Mouse (Mus musculus) B cell, adult 2 months (primary cell): Measurements from ENCODE around the gene Sult6b2.

ENCODE experiments used
- DNase-seq, 2 experiments: peaks; one replicate each; pipeline ENCODE4 v3.0.0; 2022

Gene Sult6b2

GRCm38 (mm10) chr6:142776935-142777334, 27.4 kb downstream of the Sult6b2 start:
- DNase-seq, result no peak

GRCm38 (mm10) chr6:142773566-142773965, 30.7 kb downstream of the Sult6b2 start:
- DNase-seq, result no peak

- no peak for DNase-seq
Measured at GRCm38 (mm10) chr6:142771643-142772042, 32.7 kb downstream of the Sult6b2 start.

- no peak for DNase-seq
Measured at GRCm38 (mm10) chr6:142769896-142770295, 34.4 kb downstream of the Sult6b2 start.

DNA sequence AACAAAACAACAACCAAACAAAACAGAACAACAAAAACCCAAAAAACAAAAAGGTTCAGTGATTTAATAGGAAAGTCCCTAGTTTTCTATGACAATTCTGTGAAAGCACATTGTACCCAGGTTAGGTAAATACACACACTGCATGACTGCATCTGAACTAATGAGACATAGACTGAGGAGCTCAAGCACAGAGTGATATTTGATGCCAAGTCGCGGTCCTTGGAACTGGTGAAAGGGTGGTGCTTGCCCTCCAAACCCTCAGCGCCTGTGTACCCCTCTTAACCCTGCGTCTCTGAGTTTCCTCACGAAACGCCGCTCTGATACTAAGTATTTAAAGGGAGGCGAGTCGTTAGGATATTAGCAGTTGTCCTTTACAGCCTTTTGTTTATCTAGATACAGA, 37.0 kb downstream of the Sult6b2 start:
- DNase-seq, result no peak

GRCm38 (mm10) chr6:142764933-142765332, 39.4 kb downstream of the Sult6b2 start:
- DNase-seq, result no peak

- no peak for DNase-seq
Measured at GRCm38 (mm10) chr6:142759633-142760032, 44.7 kb downstream of the Sult6b2 start.

- no peak for DNase-seq
Measured at GRCm38 (mm10) chr6:142758562-142758961, 45.7 kb downstream of the Sult6b2 start.

DNA sequence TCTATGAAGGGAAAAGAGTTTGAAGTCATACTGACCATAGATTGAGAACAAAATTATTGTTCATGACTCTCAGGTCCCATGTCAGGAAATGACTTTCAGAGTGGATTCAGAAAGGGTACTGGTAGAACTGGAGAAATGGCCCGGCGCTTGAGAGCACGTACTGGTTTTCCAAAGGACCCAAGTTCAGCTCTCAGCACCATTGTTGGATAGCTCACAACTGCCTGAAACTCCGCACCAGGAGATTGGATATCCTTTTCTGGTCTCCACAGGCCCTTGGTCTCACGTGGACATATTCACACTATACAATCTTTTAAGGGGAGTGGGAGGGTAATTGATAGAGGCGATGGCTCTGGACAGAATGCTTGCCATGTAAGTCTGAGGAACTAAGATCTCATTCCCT, 46.3 kb downstream of the Sult6b2 start:
- no peak for DNase-seq

GRCm38 (mm10) chr6:142757334-142757965, 46.9 kb downstream of the Sult6b2 start:
- peak in 1 of 2 experiments; percentile 16 for DNase-seq

DNA sequence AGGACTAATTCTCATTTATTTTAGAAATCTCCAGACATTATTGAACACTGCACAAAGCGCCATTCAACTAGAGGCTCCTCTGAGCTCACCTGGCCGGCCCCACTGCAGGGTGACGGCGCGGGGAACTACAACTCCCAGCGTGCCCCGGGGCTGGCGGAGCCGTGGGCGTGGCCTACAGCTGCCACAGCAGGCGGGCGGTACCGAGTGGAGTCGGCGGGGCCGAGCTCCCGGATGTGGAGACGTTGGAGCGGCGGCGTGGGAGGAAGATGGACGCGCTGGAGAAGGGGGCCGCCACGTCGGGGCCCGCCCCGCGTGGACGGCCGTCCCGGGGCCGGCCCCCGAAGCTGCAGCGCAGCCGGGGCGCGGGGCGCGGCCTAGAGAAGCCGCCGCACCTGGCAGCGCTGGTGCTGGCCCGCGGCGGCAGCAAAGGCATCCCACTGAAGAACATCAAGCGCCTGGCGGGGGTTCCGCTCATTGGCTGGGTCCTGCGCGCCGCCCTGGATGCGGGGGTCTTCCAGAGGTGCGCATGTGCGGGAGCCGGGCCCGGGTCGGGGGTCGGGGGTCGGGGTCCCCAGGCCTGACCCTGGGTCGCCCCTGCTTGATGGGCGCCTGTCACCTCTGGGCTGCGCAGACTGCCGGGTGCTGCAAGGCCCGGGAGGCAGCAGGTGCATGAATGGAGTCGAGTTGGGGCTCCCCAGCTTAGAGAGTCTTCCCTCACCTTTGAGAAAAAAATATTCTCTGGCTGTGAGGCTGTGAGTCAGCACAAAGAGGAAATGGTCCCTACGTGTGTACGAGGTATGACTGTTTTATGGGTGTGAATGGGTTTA, 47.6 kb downstream of the Sult6b2 start, which contains the start of gene Cmas:
Gene Cmas (plus strand): TSS at position 180 of the 827 bp plus-strand sequence.
- peak; percentile 92 to 93 for DNase-seq

DNA sequence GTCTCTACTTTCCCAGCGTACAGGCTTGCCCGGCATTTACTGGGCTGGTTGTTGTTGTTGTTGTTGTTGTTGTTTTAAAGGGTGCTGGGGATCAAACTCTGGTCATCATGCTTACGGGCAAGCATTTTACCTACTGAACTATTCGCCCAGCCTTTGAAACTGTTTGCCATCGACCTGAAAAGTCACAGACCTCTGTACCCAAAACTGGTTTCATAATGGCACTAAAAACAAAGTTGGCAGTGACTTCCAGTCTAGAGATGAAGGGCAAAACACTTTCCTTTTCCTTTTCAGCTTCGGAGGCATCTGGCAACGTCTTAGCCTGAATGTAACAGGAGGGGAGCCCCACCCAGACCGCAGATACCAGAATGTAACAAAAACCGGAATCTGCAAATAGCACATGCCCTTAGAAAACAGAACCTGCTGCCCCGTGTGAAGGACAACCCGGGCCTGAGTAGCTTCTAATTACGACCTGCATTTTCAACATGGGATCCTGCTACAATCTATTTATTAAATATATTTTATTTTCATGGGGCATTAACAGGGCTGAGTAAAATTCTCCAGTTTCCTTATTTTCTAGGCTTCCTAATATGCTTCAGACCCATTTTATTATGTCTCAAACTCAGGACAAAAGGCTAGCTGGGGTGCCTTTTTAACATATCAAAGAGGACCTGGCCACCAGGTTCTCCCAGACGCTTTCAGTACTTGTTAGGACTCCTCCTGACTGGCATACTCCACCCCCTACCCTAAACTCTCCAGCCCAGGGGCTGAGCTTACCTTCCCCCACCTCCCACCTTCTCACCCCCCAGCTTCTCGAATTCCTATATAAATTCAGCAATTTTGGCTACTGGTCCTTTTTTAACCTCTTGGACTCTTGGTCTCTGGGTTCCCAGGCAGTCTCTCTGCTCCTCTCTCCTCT, 51.7 kb downstream of the Sult6b2 start:
- DNase-seq, result peak; percentile 27 to 42

DNA sequence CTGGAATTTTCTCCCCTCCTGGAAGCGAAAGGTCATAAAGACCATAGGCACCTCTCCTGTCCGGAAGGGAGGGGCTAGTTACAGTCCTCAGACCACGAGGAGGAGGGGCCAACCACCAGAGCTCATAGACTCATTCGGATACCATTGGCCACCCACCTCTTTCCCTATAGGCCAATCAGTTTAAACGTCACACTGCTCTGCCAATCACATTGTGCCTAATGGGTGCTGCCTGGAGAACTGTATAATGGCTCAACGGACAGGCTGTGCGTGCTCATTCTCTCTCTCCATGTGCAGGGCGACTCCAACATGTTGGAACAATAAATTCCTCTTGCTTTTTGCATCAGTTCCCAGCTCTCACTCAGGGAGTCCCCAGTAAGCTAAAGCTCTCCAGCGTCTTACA, 52.9 kb downstream of the Sult6b2 start:
- no peak for DNase-seq

DNA sequence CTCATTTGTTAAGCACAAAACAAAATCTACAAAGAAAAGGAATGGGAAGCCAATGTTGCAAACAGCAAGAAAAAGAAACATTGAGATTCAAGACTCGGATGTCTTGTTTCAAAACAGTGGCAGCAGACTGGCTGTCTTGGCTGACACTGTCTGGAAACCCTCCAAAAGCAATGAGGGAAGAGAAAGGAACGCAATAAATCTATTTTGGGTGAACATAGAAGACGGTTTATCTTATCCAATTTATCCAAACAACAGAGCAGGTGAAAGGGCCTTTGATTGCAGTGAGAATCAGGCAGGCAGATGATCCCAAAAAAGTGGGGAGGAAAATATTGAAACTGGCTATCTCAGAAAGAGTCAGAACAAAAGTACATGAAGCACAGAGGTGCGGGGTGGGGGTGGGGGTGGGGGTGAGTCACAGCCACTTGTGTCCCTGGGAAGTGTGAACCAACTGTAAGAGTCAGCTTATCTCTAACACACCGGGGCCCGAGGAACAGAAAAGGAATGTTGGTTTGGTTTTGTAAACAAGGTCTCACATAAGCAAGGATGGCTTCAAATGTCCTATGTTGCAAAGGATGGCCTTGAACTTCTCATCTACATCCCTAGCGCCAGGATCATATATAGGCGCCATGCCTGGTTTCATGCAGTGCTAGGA, 56.1 kb downstream of the Sult6b2 start:
- no peak for DNase-seq

GRCm38 (mm10) chr6:142747165-142747564, 57.1 kb downstream of the Sult6b2 start:
- no peak for DNase-seq

GRCm38 (mm10) chr6:142746765-142747164, 57.5 kb downstream of the Sult6b2 start:
- no peak for DNase-seq

GRCm38 (mm10) chr6:142745484-142745883, 58.8 kb downstream of the Sult6b2 start:
- DNase-seq, result no peak

DNA sequence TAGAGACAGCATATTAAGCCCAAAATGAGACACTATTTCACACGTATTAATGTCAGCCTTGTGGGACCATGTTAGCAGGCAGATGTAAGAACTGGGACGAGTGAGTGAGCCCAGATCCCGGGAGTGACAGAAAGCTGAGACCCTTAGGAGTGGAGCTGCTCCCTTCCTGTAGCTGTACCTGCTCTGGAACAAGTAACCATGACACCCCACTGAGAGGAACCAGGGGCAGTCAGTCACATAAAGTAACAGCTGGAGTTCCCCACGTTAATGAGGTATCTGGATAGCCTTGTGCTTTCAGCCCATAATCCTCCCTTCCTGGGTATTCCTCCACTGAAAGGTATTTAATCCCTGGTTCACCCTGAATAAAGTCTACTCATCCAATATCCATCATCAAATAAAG, 61.1 kb downstream of the Sult6b2 start:
- no peak for DNase-seq

DNA sequence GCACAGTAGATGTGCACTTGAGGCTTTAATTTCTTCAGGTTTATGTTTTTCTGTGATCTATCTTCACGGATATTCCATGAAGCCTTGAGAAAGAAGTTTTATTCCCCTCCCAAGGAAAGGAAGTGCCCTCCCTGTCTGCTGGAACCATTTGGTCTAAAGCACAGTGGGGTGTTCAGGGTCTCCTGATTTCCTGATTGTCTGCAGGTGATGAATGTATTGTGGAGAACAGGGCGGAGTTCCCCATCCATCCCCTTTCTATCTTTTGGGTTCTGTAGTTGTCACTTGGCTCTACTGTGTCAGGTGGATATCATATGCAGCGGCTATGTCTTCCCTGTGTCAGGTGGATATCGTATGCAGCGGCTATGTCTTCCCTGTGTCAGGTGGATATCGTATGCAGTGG, 62.5 kb downstream of the Sult6b2 start:
- DNase-seq, result no peak

GRCm38 (mm10) chr6:142738637-142739036, 65.7 kb downstream of the Sult6b2 start:
- DNase-seq, result no peak

GRCm38 (mm10) chr6:142738225-142738624, 66.1 kb downstream of the Sult6b2 start:
- no peak for DNase-seq

DNA sequence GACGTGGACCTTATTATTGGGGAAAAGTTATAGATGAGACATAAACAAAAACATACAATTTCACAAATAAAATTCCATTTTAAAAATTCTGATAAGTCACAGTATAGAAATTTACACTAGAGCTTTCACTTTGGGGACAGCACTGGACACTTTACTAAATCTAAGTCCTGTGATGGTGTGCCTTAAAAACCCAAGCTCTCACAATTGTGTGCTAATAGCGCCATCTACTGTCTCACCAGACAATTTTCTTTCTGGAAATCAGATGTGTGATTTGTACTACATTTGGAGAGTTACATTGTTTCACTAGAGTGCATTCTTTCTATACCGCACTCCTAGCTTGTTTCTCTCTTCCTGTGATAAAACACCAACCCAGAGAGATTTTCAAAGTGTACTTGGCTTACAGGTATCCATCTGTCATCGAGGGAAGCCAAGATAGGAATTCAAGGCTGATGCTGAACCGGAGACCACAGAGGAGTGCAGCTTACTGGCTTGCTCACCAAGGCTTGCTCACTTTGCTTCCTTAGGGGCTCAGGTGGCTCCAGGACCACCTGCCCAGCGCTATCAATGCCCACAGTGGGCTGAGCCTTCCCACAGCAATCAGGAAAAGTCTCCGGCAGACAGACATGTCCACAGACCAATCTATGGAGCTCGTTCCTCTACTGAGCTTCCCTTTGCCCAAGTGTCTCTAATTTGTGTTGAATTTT, 68.8 kb downstream of the Sult6b2 start:
- peak; percentile 14 to 22 for DNase-seq
